Mouse (Mus musculus): ENCODE measurements around the gene Tsc22d1.

- TF ChIP-seq EP300 (IDR thresholded peaks at IDR 0.05; ENCODE audit: low read length) (no peak), CHD2 (IDR thresholded peaks at IDR 0.05; ENCODE audit: low read length) (no peak), PAX5 (IDR thresholded peaks at IDR 0.05; ENCODE audit: low read length) (no peak), POLR2A (IDR thresholded peaks at IDR 0.05; ENCODE audit: low read depth, low read length) (no peak)
Measured at GRCm38 (mm10) chr14:76498210-76498609, 83.4 kb downstream of the Tsc22d1 start.
